Mouse (Mus musculus) left cerebral cortex, adult 2 months (tissue): Measurements from ENCODE around the gene Grap. TPM values are rescaled to one million over a fixed set of nuclear protein-coding genes. Genes with fewer than 3 reads are reported as not detected.
A peak's percentile ranks its signal among the peaks of the same experiment; 100 is the strongest.

ENCODE experiments used
- DNase-seq, 2 experiments: peaks; one replicate each; pipeline ENCODE4 v3.0.0; 2021 to 2022; ENCODE audit warnings: low spot score in 2 of 2, mixed read lengths in 1 of 2; ENCODE audit errors: extremely low spot score in 1 of 2
- H3K27ac ChIP-seq: fragments of 200-600 bp; 2 replicates; pipeline ENCODE4 v1.8.1; 2022
- H3K4me3 ChIP-seq: fragments of 200-600 bp; 2 replicates; pipeline ENCODE4 v1.8.1; 2022
- CTCF ChIP-seq: fragments of 200-600 bp; IDR thresholded peaks from 2 replicates; pipeline ENCODE4 v1.8.1; 2022; ENCODE audit warnings: antibody characterized with exemption, mild to moderate bottlenecking, moderate library complexity
- intact Hi-C: fragments of 180-260 bp; cut with DNase I; formaldehyde crosslinking; loops from one replicate; pipeline ENCODE4 v1.15.1; 2025
- total RNA-seq, 2 experiments: library from RNA; stranded (reverse); gene quantifications; 2 replicates each; pipeline ENCODE4 v1.2.3; 2021

The Grap gene
- total RNA-seq, 2 experiments from 2014 or later: 4.1 TPM

- Histone ChIP-seq H3K27ac (no peak overlapping the region), H3K4me3 (no peak overlapping the region)
- intact Hi-C loops: no loop called here
- no peak for DNase-seq
- no peak for TF ChIP-seq CTCF
These were observed 9.1 kb downstream of the Grap start for GRCm38 (mm10) chr11:61662189-61662588.

GRCm38 (mm10) chr11:61665401-61665800 lies 12.3 kb downstream of the Grap start:
- no peak for TF ChIP-seq CTCF
- Histone ChIP-seq H3K4me3 (no peak overlapping the region), H3K27ac (no peak overlapping the region)
- no peak for DNase-seq
- intact Hi-C loops: no loop called here

GRCm38 (mm10) chr11:61665991-61666799 lies 13.1 kb downstream of the Grap start:
- TF ChIP-seq CTCF: peak; percentile 85
- Histone ChIP-seq H3K4me3 (no peak overlapping the region), H3K27ac (no peak overlapping the region)
- intact Hi-C loops: loop anchor here (1.0 kb wide), 1 partner anchor 48 kb away; no protein-coding TSS in a partner anchor
- DNase-seq: peak; percentile 34 to 68

- Histone ChIP-seq H3K4me3 (no peak overlapping the region), H3K27ac (no peak overlapping the region)
- intact Hi-C loops: no loop called here
- no peak for TF ChIP-seq CTCF
- DNase-seq: no peak
These were observed 14.2 kb downstream of the Grap start for GRCm38 (mm10) chr11:61667248-61667647.

- intact Hi-C loops: no loop called here
- no peak overlapping the region for H3K27ac ChIP-seq
- no peak for TF ChIP-seq CTCF
These were observed 14.7 kb downstream of the Grap start for GRCm38 (mm10) chr11:61667782-61668181.

GRCm38 (mm10) chr11:61669492-61670490 lies 16.7 kb downstream of the Grap start:
- DNase-seq: no peak
- TF ChIP-seq CTCF: no peak
- intact Hi-C loops: no loop called here
- H3K4me3 ChIP-seq: no peak overlapping the region
- no peak overlapping the region for H3K27ac ChIP-seq

More at GRCm38 (mm10) chr11:61667782-61668181, 14.7 kb downstream of the Grap start:
- H3K4me3 ChIP-seq: no peak overlapping the region
- no peak for DNase-seq

GRCm38 (mm10) chr11:61671781-61672383 lies 18.8 kb downstream of the Grap start:
- Histone ChIP-seq H3K4me3 (no peak overlapping the region), H3K27ac (no peak overlapping the region)
- intact Hi-C loops: no loop called here
- DNase-seq: no peak
- no peak for TF ChIP-seq CTCF

GRCm38 (mm10) chr11:61673686-61674085 lies 20.6 kb downstream of the Grap start:
- no peak overlapping the region for H3K4me3 ChIP-seq
- peak; percentile 39 for TF ChIP-seq CTCF
- H3K27ac ChIP-seq: no peak overlapping the region
- peak in 1 of 2 experiments; percentile 21 for DNase-seq
- intact Hi-C loops: no loop called here

GRCm38 (mm10) chr11:61674151-61674838 lies 21.2 kb downstream of the Grap start:
- intact Hi-C loops: no loop called here
- Histone ChIP-seq H3K4me3 (no peak overlapping the region), H3K27ac (no peak overlapping the region)
- DNase-seq: no peak
- TF ChIP-seq CTCF: no peak

GRCm38 (mm10) chr11:61674839-61675159 lies 21.7 kb downstream of the Grap start:
- no peak for DNase-seq
- Histone ChIP-seq H3K27ac (no peak overlapping the region), H3K4me3 (no peak overlapping the region)
- intact Hi-C loops: no loop called here
- peak; percentile 53 for TF ChIP-seq CTCF

GRCm38 (mm10) chr11:61675332-61675731 lies 22.3 kb downstream of the Grap start:
- intact Hi-C loops: no loop called here

More at GRCm38 (mm10) chr11:61675332-61675731, 22.3 kb downstream of the Grap start:
- no peak for TF ChIP-seq CTCF
- DNase-seq: no peak
- Histone ChIP-seq H3K4me3 (no peak overlapping the region), H3K27ac (no peak overlapping the region)
